Mouse (Mus musculus) liver, adult 2 months (tissue): ENCODE measurements at regions not wholly inside any gene's neighbourhood (a gene's known extent, or its start where the extent isn't known, plus 50 kb on each side); places are given as distances from the start of the nearest gene placed in this dataset.

ENCODE experiments used
- DNase-seq: peaks from one replicate; pipeline ENCODE4 v3.0.0-alpha.2; 2011; ENCODE audit warnings: low read depth, low spot score; ENCODE audit errors: extremely low read depth
- H3K27ac ChIP-seq: fragments of 200-500 bp; replicated peaks from 2 replicates; pipeline ENCODE4 v1.5.1; 2012; ENCODE audit warnings: low read depth, mild to moderate bottlenecking, control low read depth, inconsistent platforms, low read length; ENCODE audit not compliant: insufficient read depth
- H3K27me3 ChIP-seq: fragments of 200-500 bp; 2 replicates; pipeline ENCODE4 v1.6.1; 2012; ENCODE audit warnings: mild to moderate bottlenecking, moderate library complexity, low read length, inconsistent platforms; ENCODE audit not compliant: control insufficient read depth, insufficient read depth
- H3K36me3 ChIP-seq: fragments of 200-500 bp; 2 replicates; pipeline ENCODE4 v1.6.1; 2012; ENCODE audit warnings: low read length, inconsistent platforms; ENCODE audit not compliant: control insufficient read depth, insufficient read depth
- H3K4me1 ChIP-seq: fragments of 200-500 bp; 2 replicates; pipeline ENCODE4 v1.6.1; 2011; ENCODE audit warnings: low read length; ENCODE audit not compliant: control insufficient read depth, insufficient read depth
- H3K4me3 ChIP-seq: fragments of 200-500 bp; 2 replicates; pipeline ENCODE4 v1.5.1; 2011; ENCODE audit warnings: low read depth, mild to moderate bottlenecking, control low read depth, low read length, moderate library complexity; ENCODE audit not compliant: insufficient read depth
- H3K79me2 ChIP-seq: fragments of 200-500 bp; 2 replicates; pipeline ENCODE4 v1.6.1; 2012; ENCODE audit warnings: inconsistent platforms, mild to moderate bottlenecking, low read length, moderate library complexity; ENCODE audit not compliant: control insufficient read depth, insufficient read depth
- H3K9ac ChIP-seq: fragments of 200-500 bp; 2 replicates; pipeline ENCODE4 v1.6.1; 2012; ENCODE audit warnings: low read depth, mild to moderate bottlenecking, control low read depth, inconsistent platforms, low read length
- CTCF ChIP-seq: fragments of 200-500 bp; IDR thresholded peaks from 2 replicates; pipeline ENCODE4 v1.5.1; 2011; ENCODE audit warnings: low read depth, low read length, control low read depth
- POLR2A ChIP-seq: fragments of 200-500 bp; IDR thresholded peaks from 2 replicates; pipeline ENCODE4 v1.6.1; 2011; ENCODE audit warnings: low read length, control low read depth; ENCODE audit not compliant: insufficient read depth; ENCODE audit errors: extremely low read depth
- WGBS: fragments of 180-500 bp; shearing (Covaris S2); methylation state at CpG from one replicate; pipeline ENCODE4 v1.1.7; 2018; 5-methylcytosine and 5-hydroxymethylcytosine counted together

DNA sequence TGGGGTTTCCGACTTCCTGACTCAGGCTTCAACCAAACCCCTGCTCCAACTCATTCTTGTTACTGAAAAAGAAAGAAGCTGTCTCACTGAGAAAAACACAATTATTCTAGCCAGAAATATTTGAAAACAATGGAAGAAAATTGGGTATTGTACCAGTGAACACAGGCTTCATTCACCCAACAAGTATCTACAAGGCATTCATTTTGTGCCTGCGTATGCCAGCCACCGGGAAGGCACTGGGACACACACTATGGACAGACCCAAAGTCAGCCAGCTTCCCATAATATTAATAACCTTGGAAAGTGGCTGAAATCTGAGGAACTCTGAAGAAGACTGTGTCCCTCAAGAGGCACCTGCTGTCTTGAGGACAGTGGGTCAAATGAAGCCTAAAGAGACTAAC lies 175.5 kb upstream of the Noct start:
- Histone ChIP-seq H3K27ac (no peak overlapping the region), H3K36me3 (no peaks in the 10 kb centered on the region), H3K4me1 (no peaks in the 10 kb centered on the region), H3K27me3 (no peaks in the 10 kb centered on the region), H3K4me3 (no peak overlapping the region), H3K9ac (no peak overlapping the region), H3K79me2 (no peaks in the 10 kb centered on the region)
- TF ChIP-seq CTCF (no peak), POLR2A (no peak)
- WGBS, result 99% methylated on average over 3 of the region's 3 CpGs
- no peak for DNase-seq

- no peak overlapping the region for H3K9ac ChIP-seq
- no peaks in the 10 kb centered on the region for H3K79me2 ChIP-seq
- no peaks in the 10 kb centered on the region for H3K27me3 ChIP-seq
- H3K4me1 ChIP-seq, result no peaks in the 10 kb centered on the region
- TF ChIP-seq CTCF (no peak), POLR2A (no peak)
- H3K4me3 ChIP-seq, result no peak overlapping the region
- H3K36me3 ChIP-seq, result no peaks in the 10 kb centered on the region
- H3K27ac ChIP-seq, result no peak overlapping the region
- no peak for DNase-seq
- 95% methylated on average over 1 of the region's 1 CpGs for WGBS
These were observed 174.1 kb upstream of the Noct start for GRCm38 (mm10) chr3:51050156-51050555.

- Histone ChIP-seq H3K27me3 (no peaks in the 10 kb centered on the region), H3K4me1 (no peaks in the 10 kb centered on the region), H3K4me3 (no peak overlapping the region), H3K36me3 (no peaks in the 10 kb centered on the region), H3K79me2 (no peaks in the 10 kb centered on the region), H3K27ac (no peak overlapping the region), H3K9ac (no peak overlapping the region)
- DNase-seq, result no peak
- TF ChIP-seq CTCF (no peak), POLR2A (no peak)
- 90% methylated on average over 8 of the region's 8 CpGs for WGBS
These were observed 169.2 kb upstream of the Noct start for GRCm38 (mm10) chr3:51055004-51055403.

DNA sequence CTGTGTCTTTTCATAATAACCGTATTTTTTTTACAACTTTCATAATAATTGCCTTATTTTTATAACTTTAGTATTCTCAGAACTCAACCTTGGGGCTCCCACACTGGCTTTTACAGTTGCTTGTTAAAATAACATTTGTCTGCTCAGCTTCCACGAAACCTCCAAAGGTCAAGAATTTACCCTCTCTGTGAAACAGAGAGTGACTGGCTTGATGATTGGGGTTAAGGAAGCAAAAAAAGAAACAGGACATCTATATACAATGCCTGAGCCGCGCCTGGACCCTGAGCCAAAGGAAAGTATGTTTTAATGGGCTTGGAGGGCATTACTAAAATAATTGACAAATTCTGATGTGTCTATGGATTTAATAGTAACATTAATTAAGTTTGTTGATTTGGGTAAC lies 160.0 kb upstream of the Noct start:
- Histone ChIP-seq H3K36me3 (no peaks in the 10 kb centered on the region), H3K27ac (no peak overlapping the region), H3K4me1 (no peaks in the 10 kb centered on the region), H3K27me3 (no peaks in the 10 kb centered on the region), H3K9ac (no peak overlapping the region), H3K79me2 (no peaks in the 10 kb centered on the region), H3K4me3 (no peak overlapping the region)
- DNase-seq, result no peak
- no peak for TF ChIP-seq CTCF
- no peak for TF ChIP-seq POLR2A
- WGBS, result 74% methylated on average over 4 of the region's 4 CpGs

DNA sequence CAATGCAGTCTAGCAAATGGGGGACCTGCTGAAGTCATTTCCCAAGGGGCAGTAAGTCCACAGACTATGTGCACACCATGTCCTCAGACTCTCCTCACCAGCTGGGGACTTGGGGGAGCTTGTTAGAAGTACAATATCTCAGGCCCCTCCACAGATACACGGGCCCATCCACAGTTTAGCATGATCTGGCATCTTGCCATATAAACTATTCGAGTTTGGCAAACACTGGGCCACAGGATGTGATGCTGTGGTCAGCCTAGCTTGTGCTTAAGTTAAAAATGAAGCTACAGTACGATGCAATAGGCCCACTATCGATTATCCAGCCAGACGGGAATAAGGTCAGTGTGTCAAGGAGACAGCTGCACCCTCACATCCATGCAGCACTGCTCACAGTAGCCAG lies 157.9 kb upstream of the Noct start:
- no peak for DNase-seq
- H3K79me2 ChIP-seq, result no peaks in the 10 kb centered on the region
- no peak overlapping the region for H3K9ac ChIP-seq
- no peak overlapping the region for H3K4me3 ChIP-seq
- TF ChIP-seq CTCF, result no peak
- no peak for TF ChIP-seq POLR2A
- no peak overlapping the region for H3K27ac ChIP-seq
- H3K27me3 ChIP-seq, result no peaks in the 10 kb centered on the region
- H3K36me3 ChIP-seq, result no peaks in the 10 kb centered on the region
- WGBS, result 30% methylated on average over 5 of the region's 5 CpGs
- no peaks in the 10 kb centered on the region for H3K4me1 ChIP-seq

DNA sequence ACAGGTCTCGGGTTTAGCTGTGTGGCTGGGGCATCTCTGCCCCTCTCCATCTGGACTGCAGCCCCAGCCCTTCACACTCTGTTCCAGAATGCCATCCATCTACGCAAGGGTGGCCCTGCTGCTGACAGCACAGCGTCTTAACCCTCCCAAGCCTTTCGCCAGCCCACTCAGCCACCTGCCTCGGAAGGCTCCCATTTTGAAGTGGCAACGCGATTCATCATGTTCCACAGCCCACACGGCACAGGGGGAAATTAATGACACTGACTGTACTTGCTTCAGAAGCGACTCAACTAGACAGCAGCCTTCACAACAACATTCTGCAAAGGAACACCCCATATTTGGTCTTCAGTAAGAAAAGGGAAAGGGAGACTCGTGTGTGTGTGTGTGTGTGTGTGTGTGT lies 151.8 kb upstream of the Noct start:
- no peaks in the 10 kb centered on the region for H3K36me3 ChIP-seq
- TF ChIP-seq CTCF (no peak), POLR2A (no peak)
- H3K27me3 ChIP-seq, result no peaks in the 10 kb centered on the region
- no peaks in the 10 kb centered on the region for H3K4me1 ChIP-seq
- DNase-seq, result no peak
- H3K4me3 ChIP-seq, result no peak overlapping the region
- no peaks in the 10 kb centered on the region for H3K79me2 ChIP-seq
- 88% methylated on average over 10 of the region's 10 CpGs for WGBS
- no peak overlapping the region for H3K27ac ChIP-seq
- no peak overlapping the region for H3K9ac ChIP-seq
